Mouse (Mus musculus) embryonic facial prominence, embryonic 15.5 days (tissue): ENCODE results near the gene Cacna1s. TPM values are rescaled to one million over a fixed set of nuclear protein-coding genes. Genes with fewer than 3 reads are reported as not detected.

ENCODE experiments used
- ATAC-seq: fragments of 200-750 bp; cut with Nextera tagmentation; 2 replicates; pipeline ENCODE4 v1.8.0; 2017; ENCODE audit warnings: low read depth, moderate TSS enrichment; ENCODE audit not compliant: insufficient number of reproducible peaks, low FRiP score, low TSS enrichment
- H3K27ac ChIP-seq: fragments of 300-500 bp; sonication (generic); replicated peaks from 2 replicates; pipeline ENCODE4 v1.5.1; 2015; ENCODE audit warnings: mild to moderate bottlenecking, inconsistent platforms
- H3K27me3 ChIP-seq: fragments of 300-500 bp; sonication (generic); 2 replicates; pipeline ENCODE4 v1.6.1; 2015; ENCODE audit warnings: inconsistent platforms
- H3K36me3 ChIP-seq: fragments of 300-500 bp; sonication (generic); 2 replicates; pipeline ENCODE4 v1.6.1; 2015; ENCODE audit warnings: mild to moderate bottlenecking, inconsistent platforms
- H3K4me1 ChIP-seq: fragments of 300-500 bp; sonication (generic); 2 replicates; pipeline ENCODE4 v1.6.1; 2015; ENCODE audit warnings: inconsistent platforms
- H3K4me2 ChIP-seq: fragments of 300-500 bp; sonication (generic); replicated peaks from 2 replicates; pipeline ENCODE4 v1.6.1; 2015; ENCODE audit warnings: mild to moderate bottlenecking, inconsistent platforms
- H3K4me3 ChIP-seq: fragments of 300-500 bp; sonication (generic); replicated peaks from 2 replicates; pipeline ENCODE4 v1.5.1; 2015; ENCODE audit warnings: mild to moderate bottlenecking, inconsistent platforms
- H3K9ac ChIP-seq: fragments of 300-500 bp; sonication (generic); 2 replicates; pipeline ENCODE4 v1.6.1; 2015; ENCODE audit warnings: inconsistent platforms
- H3K9me3 ChIP-seq: fragments of 300-500 bp; sonication (generic); replicated peaks from 2 replicates; pipeline ENCODE4 v1.6.1; 2016; ENCODE audit warnings: inconsistent platforms
- WGBS: fragments of 180-500 bp; shearing (Covaris S2); methylation state at CpG from one replicate; pipeline ENCODE4 v1.1.7; 2015; 5-methylcytosine and 5-hydroxymethylcytosine counted together
- polyA plus RNA-seq: library from polyadenylated mRNA; unstranded; fragments of >200 nt; fragmentation: Nextera tagmentation; extraction: Ambion mirVana; gene quantifications from 2 replicates; pipeline ENCODE4 v1.2.1, GENCODE M21; 2015

Cacna1s gene
- polyA plus RNA-seq, 1 experiment from 2014 or later = 5.2 TPM

DNA sequence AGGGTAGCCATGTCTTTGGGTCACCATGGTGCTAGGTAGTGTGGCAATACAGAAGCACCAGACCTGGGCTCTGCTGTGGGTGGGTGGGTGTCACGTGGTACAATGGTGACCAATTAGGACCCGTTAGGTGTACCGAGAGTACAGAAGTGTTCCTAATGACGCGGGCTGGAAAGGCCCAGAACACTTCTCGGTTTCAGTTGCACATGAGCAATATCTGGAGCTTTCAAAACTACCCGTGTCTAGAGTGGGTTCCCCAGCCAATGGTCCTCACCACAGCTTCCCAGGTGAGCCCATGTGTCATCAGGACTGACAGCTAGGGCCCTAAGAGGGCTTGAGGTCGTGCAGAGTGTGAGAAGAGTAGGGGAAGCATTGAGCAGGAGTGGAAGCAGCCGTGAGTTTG is 64.5 kb downstream of the Cacna1s start:
- peaks cover 30% of the 10 kb centered on the region for H3K4me1 ChIP-seq
- WGBS = 85% methylated on average over 9 of the region's 9 CpGs
- no peaks in the 10 kb centered on the region for H3K27me3 ChIP-seq
- H3K4me2 ChIP-seq = no peak overlapping the region
- H3K4me3 ChIP-seq = no peak overlapping the region
- ATAC-seq = no peak
- no peak overlapping the region for H3K27ac ChIP-seq
- no peaks in the 10 kb centered on the region for H3K36me3 ChIP-seq
- H3K9me3 ChIP-seq = no peaks in the 10 kb centered on the region
- H3K9ac ChIP-seq = no peak overlapping the region

DNA sequence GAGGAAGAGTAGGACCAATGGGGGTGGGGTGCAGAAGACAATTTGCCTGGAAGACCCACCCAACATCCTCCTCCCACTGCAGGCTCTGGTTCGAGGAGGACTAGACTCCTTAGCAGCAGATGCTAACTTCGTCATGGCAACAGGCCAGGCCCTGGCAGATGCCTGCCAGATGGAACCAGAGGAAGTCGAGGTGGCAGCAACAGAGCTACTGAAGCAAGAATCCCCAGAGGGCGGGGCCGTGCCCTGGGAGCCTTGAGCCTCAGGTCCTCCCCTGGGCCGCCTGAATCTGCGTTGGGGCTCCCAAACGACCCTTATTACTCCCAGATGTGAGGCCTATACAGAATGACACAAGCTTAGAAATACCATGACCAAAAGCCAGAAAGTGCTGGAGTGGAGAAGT is 66.3 kb downstream of the Cacna1s start:
- Histone ChIP-seq H3K9me3 (no peaks in the 10 kb centered on the region), H3K9ac (no peak overlapping the region), H3K36me3 (no peaks in the 10 kb centered on the region), H3K27ac (no peak overlapping the region), H3K27me3 (no peaks in the 10 kb centered on the region), H3K4me2 (no peak overlapping the region), H3K4me1 (peaks cover 30% of the 10 kb centered on the region), H3K4me3 (no peak overlapping the region)
- peak; percentile 58 for ATAC-seq
- 21% methylated on average over 8 of the region's 8 CpGs for WGBS

DNA sequence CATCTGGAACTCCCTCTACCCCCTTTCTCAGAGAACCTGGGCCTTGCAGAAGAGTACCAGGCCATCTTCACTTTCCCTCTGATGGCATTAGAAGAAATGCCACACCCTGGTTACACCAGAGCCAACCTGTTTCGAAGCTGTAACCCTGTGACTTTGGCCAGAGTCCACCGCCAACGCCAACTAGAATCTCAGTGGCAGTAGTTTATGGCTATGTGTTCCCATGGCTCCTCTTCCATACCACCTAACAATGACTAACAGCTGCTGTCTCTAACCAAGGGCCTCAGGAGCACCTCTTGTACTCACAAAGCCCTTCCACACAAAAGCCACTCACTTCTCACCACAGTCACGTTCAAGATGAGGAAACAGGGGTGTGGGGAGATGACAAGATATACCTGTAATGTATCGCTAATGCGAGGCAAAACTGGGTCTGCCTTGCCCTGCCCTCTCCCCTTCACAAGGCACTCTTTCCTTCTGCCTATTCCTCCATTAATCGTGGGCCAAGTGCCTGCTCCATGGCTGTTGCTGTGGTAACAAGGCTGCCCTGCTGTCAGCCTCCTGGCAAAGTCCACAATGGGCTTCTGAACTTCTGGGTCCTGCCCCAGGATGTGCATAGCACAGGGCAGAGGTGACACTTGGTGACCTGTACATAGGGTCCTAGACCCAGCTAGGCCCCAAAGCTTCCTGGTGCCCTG is 67.2 kb downstream of the Cacna1s start:
- 74% methylated on average over 7 of the region's 7 CpGs for WGBS
- H3K27ac ChIP-seq = no peak overlapping the region

DNA sequence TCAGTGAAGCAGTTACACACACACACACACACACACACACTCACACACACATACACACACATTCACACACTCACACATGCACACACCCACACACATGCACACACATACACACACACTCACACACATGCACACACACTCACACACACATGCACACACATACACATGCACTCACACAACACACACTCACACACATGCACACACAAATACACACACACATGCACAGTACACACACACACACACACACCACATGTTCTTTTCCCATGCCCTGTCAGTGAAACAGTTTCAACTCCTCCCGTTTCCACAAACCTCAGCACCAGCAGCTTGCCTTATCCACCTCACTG is 67.7 kb downstream of the Cacna1s start:
- WGBS = 54% methylated on average over 1 of the region's 1 CpGs
- Histone ChIP-seq H3K4me2 (no peak overlapping the region), H3K4me3 (no peak overlapping the region), H3K36me3 (no peaks in the 10 kb centered on the region), H3K27me3 (no peaks in the 10 kb centered on the region), H3K9me3 (no peaks in the 10 kb centered on the region), H3K9ac (no peak overlapping the region), H3K27ac (no peak overlapping the region), H3K4me1 (peaks cover 30% of the 10 kb centered on the region)
- ATAC-seq = no peak

More for the DNA sequence above, 67.2 kb downstream of the Cacna1s start:
- H3K4me1 ChIP-seq = peaks cover 30% of the 10 kb centered on the region
- no peak overlapping the region for H3K4me2 ChIP-seq
- ATAC-seq = no peak
- H3K9me3 ChIP-seq = no peaks in the 10 kb centered on the region
- no peak overlapping the region for H3K4me3 ChIP-seq
- H3K36me3 ChIP-seq = no peaks in the 10 kb centered on the region
- no peaks in the 10 kb centered on the region for H3K27me3 ChIP-seq
- H3K9ac ChIP-seq = no peak overlapping the region

DNA sequence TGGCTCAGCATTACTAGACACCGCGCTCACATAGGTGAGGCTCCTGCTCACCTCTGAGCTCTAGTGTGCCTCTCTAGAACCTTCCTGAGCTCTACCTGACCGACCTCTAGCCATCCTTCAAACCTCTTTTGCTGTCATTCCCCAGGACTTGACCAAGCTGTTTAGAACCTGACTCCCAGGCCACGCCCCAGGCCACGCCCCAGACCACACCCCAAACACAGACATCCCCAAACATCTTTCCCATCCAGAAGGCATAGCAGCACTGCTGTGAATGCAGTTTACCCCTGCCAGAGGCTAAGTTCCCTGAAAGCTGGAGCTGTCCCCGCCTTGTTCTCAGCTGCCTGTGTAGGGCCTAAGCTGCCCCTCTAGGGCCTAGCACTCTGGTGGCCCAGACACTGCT is 68.2 kb downstream of the Cacna1s start:
- H3K4me1 ChIP-seq = peaks cover 30% of the 10 kb centered on the region
- H3K27me3 ChIP-seq = no peaks in the 10 kb centered on the region
- H3K9ac ChIP-seq = no peak overlapping the region
- H3K9me3 ChIP-seq = no peaks in the 10 kb centered on the region
- 48% methylated on average over 6 of the region's 6 CpGs for WGBS
- H3K4me3 ChIP-seq = no peak overlapping the region
- H3K36me3 ChIP-seq = no peaks in the 10 kb centered on the region
- ATAC-seq = no peak
- no peak overlapping the region for H3K27ac ChIP-seq
- H3K4me2 ChIP-seq = no peak overlapping the region

DNA sequence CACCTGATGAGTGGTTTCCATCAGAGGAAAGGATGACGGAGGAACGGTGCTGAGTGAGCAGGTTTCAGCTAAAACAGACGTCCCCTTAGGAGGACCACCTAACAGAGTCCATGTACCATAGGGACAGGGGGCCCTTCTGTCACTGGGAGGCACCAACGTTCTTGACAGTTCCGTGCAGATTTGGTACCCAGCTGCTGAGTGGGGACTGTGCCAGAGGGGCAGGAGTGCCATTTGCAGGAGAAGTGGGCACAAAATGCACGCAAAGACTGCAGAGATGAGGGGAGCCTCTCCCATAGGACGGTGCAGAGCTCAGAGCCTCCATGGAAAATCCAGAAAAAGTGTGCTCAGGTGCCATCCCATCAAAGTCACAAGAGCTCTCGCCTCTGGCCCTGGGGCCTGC is 69.5 kb downstream of the Cacna1s start:
- Histone ChIP-seq H3K27me3 (no peaks in the 10 kb centered on the region), H3K9ac (no peak overlapping the region), H3K9me3 (no peaks in the 10 kb centered on the region), H3K4me3 (no peak overlapping the region), H3K27ac (no peak overlapping the region), H3K4me1 (peaks cover 30% of the 10 kb centered on the region), H3K4me2 (no peak overlapping the region), H3K36me3 (no peaks in the 10 kb centered on the region)
- 83% methylated on average over 8 of the region's 8 CpGs for WGBS
- ATAC-seq = no peak

DNA sequence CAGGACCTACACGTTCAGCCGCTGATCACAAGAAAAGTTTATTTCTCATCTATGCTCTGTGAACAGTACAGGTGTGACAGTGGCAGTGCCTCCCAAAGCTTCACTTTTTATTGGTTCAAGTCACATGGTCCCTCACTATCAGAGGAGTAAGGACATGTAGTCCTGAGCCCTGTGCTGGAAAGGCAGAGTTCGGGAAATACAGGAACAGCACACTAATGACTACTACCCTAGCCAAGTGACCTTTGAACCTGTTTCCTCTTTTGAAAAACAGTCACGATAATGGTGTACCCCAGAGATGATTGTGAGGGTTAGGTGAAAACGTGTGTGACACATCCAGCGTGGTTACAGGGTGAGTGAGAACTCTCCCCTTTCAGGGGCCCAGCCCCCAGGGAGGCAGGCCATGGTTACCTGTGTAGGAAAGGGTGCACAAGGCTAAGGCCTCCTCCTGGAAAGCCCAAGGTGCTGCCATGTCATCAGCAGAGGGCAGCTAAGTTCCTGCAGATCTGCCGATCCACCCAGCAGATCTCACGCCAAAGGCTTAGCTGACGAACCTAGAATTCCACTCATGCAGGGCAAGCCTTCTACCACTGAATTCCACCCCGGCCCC is 73.7 kb downstream of the Cacna1s start:
- Histone ChIP-seq H3K4me1 (peaks cover 19% of the 10 kb centered on the region), H3K27ac (no peak overlapping the region), H3K4me3 (no peak overlapping the region), H3K4me2 (no peak overlapping the region), H3K9ac (no peak overlapping the region), H3K36me3 (no peaks in the 10 kb centered on the region), H3K27me3 (no peaks in the 10 kb centered on the region), H3K9me3 (no peaks in the 10 kb centered on the region)
- 71% methylated on average over 10 of the region's 10 CpGs for WGBS
- ATAC-seq = no peak

DNA sequence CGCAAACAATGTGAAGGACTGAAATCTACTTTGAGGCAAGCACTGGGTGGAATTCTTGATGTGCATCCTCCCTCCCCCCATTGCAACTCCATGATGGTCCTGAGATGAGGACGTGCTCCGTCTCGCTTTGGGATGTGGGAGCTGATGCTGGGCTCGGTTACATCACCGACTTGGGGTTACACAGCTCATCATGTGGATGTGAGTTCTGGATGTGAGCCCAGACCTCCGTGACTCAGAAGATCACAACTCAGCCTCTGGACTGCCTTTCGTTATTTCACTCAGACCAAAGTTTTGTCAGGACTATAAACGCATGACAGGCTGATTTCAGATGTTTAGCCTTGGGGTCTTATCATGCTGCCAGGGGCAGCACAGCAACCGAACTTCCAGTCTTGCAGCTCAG is 74.3 kb downstream of the Cacna1s start:
- Histone ChIP-seq H3K9me3 (no peaks in the 10 kb centered on the region), H3K4me2 (no peak overlapping the region), H3K36me3 (no peaks in the 10 kb centered on the region), H3K27me3 (no peaks in the 10 kb centered on the region), H3K27ac (no peak overlapping the region), H3K9ac (no peak overlapping the region), H3K4me3 (no peak overlapping the region), H3K4me1 (peaks cover 25% of the 10 kb centered on the region)
- no peak for ATAC-seq
- 39% methylated on average over 10 of the region's 10 CpGs for WGBS

DNA sequence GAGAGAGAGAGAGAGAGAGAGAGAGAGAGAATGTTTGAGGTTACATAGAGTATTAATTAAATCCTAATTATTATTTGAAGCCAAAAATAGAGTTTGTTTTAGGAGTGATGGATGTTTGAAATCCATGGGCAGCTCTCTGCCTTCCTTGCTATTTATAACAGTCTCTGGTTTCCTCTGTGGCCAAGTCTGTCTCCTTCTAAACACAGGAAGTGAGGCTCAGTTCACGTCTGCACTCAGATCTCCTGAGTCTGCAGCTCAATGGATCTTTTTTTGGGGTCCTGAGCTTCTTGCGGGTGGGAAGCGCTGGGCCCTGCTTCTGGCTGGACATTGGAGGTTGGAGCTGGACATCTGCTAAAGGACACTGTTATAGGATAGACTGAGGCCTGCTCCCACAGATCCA is 75.3 kb downstream of the Cacna1s start:
- Histone ChIP-seq H3K9ac (no peak overlapping the region), H3K27me3 (no peaks in the 10 kb centered on the region), H3K4me3 (no peak overlapping the region), H3K36me3 (no peaks in the 10 kb centered on the region), H3K9me3 (no peaks in the 10 kb centered on the region), H3K4me1 (peaks cover 35% of the 10 kb centered on the region), H3K4me2 (no peak overlapping the region), H3K27ac (peak overlapping the region; percentile 56; the same call in 1 of the 2 replicates)
- WGBS = 49% methylated on average over 3 of the region's 3 CpGs
- no peak for ATAC-seq

DNA sequence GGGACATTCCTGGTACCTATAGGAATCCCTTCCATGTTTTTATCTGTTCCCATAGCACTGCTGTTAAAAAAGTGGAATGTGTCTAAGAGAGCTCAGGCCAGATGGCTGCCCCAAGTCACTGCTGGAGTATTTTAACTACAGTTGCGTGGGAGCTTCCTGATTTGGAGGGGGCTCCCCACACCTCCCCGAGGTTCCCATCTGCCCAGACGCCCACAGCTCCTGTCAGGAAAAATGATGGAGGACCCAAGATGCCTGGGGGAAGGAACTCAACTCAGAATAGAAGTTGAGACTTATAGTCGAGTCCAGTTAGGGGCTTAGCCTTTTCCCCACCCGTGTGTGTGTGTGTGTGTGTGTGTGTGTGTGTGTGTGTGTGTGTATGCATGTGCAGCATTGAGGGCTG is 75.9 kb downstream of the Cacna1s start:
- Histone ChIP-seq H3K4me1 (peaks cover 41% of the 10 kb centered on the region), H3K4me2 (no peak overlapping the region), H3K4me3 (no peak overlapping the region), H3K9me3 (no peaks in the 10 kb centered on the region), H3K27me3 (no peaks in the 10 kb centered on the region), H3K9ac (no peak overlapping the region), H3K36me3 (no peaks in the 10 kb centered on the region), H3K27ac (peak overlapping the region; percentile 56; the same call in 1 of the 2 replicates)
- ATAC-seq = no peak
- 31% methylated on average over 5 of the region's 5 CpGs for WGBS

DNA sequence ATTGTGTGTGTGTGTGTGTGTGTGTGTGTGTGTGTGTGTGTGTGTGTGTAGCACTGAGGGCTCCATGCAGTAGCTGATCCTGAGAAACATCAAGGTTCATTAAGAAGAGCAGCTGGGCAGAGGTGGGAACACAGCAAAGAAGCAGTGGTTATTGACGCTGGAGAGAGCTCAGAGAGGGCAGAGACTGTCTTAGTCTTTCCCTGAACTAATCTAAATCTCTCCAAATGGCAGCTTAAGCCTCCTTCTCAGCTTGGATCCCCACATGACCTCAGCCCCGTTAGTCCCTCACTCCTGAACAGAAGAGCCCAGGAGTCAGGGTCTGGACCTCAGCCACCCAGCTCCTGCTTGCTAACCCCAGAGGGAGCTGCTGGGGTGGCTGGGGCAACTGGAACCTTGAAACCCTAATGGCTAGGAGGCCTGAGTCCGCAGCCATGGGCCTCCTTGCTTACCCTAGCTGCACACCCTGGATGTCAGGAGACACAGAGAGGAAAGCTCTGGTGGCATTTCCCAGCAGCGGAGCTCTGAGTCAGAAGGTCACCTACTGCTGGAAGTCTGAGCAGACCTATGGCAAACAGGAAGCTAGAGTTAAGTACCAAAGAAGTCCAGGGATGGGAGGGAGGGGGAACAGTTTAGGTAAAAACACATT is 76.5 kb downstream of the Cacna1s start:
- no peak overlapping the region for H3K27ac ChIP-seq

More for the DNA sequence above, 76.5 kb downstream of the Cacna1s start:
- Histone ChIP-seq H3K4me3 (no peak overlapping the region), H3K9me3 (no peaks in the 10 kb centered on the region), H3K4me2 (no peak overlapping the region), H3K9ac (no peak overlapping the region), H3K27me3 (no peaks in the 10 kb centered on the region), H3K4me1 (peaks cover 47% of the 10 kb centered on the region), H3K36me3 (no peaks in the 10 kb centered on the region)
- WGBS = 48% methylated on average over 4 of the region's 4 CpGs
- no peak for ATAC-seq
